Mouse (Mus musculus) myocyte (in vitro differentiated cells): ENCODE measurements around the gene Cxcl14. TPM values are rescaled to one million over a fixed set of nuclear protein-coding genes. Genes with fewer than 3 reads are reported as not detected.

ENCODE experiments used
- H3K27me3 ChIP-seq: one replicate; pipeline ENCODE4 v1.6.1; 2011; ENCODE audit not compliant: control insufficient read depth, insufficient read depth, insufficient read length
- H3K36me3 ChIP-seq: one replicate; pipeline ENCODE4 v1.6.1; 2011; ENCODE audit not compliant: control insufficient read depth, insufficient read depth
- H3K4me2 ChIP-seq: one replicate; pipeline ENCODE4 v1.6.1; 2011; ENCODE audit warnings: low read depth, control low read depth
- H3K4me3 ChIP-seq: one replicate; pipeline ENCODE4 v1.5.1; 2011; ENCODE audit warnings: mild to moderate bottlenecking, control low read depth, moderate library complexity
- H3K79me2 ChIP-seq: one replicate; pipeline ENCODE4 v1.6.1; 2011; ENCODE audit not compliant: control insufficient read depth, insufficient read depth
- H3ac ChIP-seq: one replicate; pipeline ENCODE4 v1.6.1; 2011; ENCODE audit not compliant: control insufficient read depth, insufficient read length
- CEBPB ChIP-seq: IDR thresholded peaks from 2 replicates; pipeline ENCODE4 v1.6.1; 2011; ENCODE audit warnings: mild to moderate bottlenecking, moderate library complexity; ENCODE audit not compliant: poor library complexity, insufficient read depth, severe bottlenecking
- E2F4 ChIP-seq: IDR thresholded peaks from one replicate; pipeline ENCODE4 v1.6.1; 2011; ENCODE audit warnings: mild to moderate bottlenecking, control low read depth, moderate library complexity; ENCODE audit not compliant: insufficient read depth
- MAX ChIP-seq: IDR thresholded peaks from one replicate; pipeline ENCODE4 v1.6.1; 2011; ENCODE audit warnings: low read depth, mild to moderate bottlenecking, control low read depth
- MYOD1 ChIP-seq, 3 experiments: IDR thresholded peaks; one replicate each; pipeline ENCODE4 v1.6.1; 2011; ENCODE audit warnings: control low read depth in 2 of 3, low read depth in 2 of 3, mild to moderate bottlenecking in 2 of 3, moderate library complexity in 1 of 3; ENCODE audit not compliant: insufficient read length in 2 of 3, control insufficient read depth in 1 of 3
- MYOG ChIP-seq, 3 experiments: IDR thresholded peaks; one replicate each; pipeline ENCODE4 v1.6.1; 2011; ENCODE audit warnings: control low read depth in 2 of 3, low read depth in 2 of 3, mild to moderate bottlenecking in 2 of 3; ENCODE audit not compliant: insufficient read length in 2 of 3, control insufficient read depth in 1 of 3, insufficient read depth in 1 of 3
- POLR2A ChIP-seq: IDR thresholded peaks from one replicate; pipeline ENCODE4 v1.6.1; 2011; ENCODE audit warnings: low read depth, mild to moderate bottlenecking, control low read depth, moderate library complexity; ENCODE audit not compliant: insufficient read length
- POLR2AphosphoS2 ChIP-seq: IDR thresholded peaks from one replicate; pipeline ENCODE4 v1.6.1; 2011; ENCODE audit warnings: low read depth, control low read depth; ENCODE audit not compliant: insufficient read length
- REST ChIP-seq: IDR thresholded peaks from one replicate; pipeline ENCODE4 v1.6.1; 2011; ENCODE audit warnings: mild to moderate bottlenecking, control low read depth, moderate library complexity; ENCODE audit not compliant: insufficient read depth, insufficient read length
- SRF ChIP-seq: IDR thresholded peaks from one replicate; pipeline ENCODE4 v1.6.1; 2011; ENCODE audit warnings: low read depth; ENCODE audit not compliant: control insufficient read depth, insufficient read length
- TCF12 ChIP-seq: IDR thresholded peaks from one replicate; pipeline ENCODE4 v1.6.1; 2011; ENCODE audit warnings: mild to moderate bottlenecking, control low read depth; ENCODE audit not compliant: poor library complexity, insufficient read depth, severe bottlenecking
- TCF3 ChIP-seq: IDR thresholded peaks from one replicate; pipeline ENCODE4 v1.6.1; 2011; ENCODE audit warnings: low read depth, control low read depth; ENCODE audit not compliant: insufficient read length
- USF1 ChIP-seq: IDR thresholded peaks from one replicate; pipeline ENCODE4 v1.6.1; 2011; ENCODE audit warnings: low read depth, mild to moderate bottlenecking, control low read depth, moderate library complexity
- polyA plus RNA-seq: library from polyadenylated mRNA; unstranded; fragments of >200 nt; fragmentation: generic; extraction: Trizol; gene quantifications from one replicate; pipeline ENCODE4 v1.2.1, GENCODE M21; 2012; ENCODE audit warnings: missing spikeins

The Cxcl14 gene
- polyA plus RNA-seq, 1 experiment: not detected

DNA sequence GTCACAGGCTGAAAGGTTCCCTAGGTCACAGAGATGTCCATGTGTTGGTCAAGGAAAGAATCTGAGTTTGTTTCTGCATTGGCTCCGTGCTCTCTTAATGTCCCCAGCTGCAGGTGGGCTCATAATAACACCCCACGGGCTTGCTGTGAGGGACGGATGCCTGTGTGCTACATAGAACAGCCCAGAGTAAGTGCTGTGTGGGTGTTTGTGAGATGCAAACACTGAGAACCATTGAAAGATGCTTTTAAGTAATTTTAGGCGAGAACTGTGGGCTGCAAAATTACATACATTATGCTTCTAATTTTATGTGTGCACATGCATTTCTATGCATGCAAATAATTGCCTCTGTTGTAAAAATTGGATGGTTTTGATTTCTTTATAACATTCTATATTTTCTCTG lies 20.6 kb upstream of the Cxcl14 start:
- TF ChIP-seq REST (no peak), MAX (no peak), MYOD1 (IDR thresholded peaks at IDR 0.05; ENCODE audit: control insufficient read depth in 1 of 3, insufficient read length in 2 of 3, low read depth in 2 of 3) (no peak), TCF3 (no peak), TCF12 (no peak), MYOG (IDR thresholded peaks at IDR 0.05; ENCODE audit: control insufficient read depth in 1 of 3, insufficient read depth in 1 of 3, insufficient read length in 2 of 3, low read depth in 2 of 3) (no peak), POLR2AphosphoS2 (no peak), POLR2A (no peak), CEBPB (no peak)
- Histone ChIP-seq H3K4me3 (no peak overlapping the region), H3ac (no peak overlapping the region)

GRCm38 (mm10) chr13:56315201-56315600 lies 18.9 kb upstream of the Cxcl14 start:
- Histone ChIP-seq H3K4me3 (no peak overlapping the region), H3K27me3 (peaks cover 11% of the 10 kb centered on the region), H3K79me2 (no peaks in the 10 kb centered on the region), H3ac (no peak overlapping the region), H3K36me3 (no peaks in the 10 kb centered on the region), H3K4me2 (no peak overlapping the region)
- no peak for TF ChIP-seq MYOG (IDR thresholded peaks at IDR 0.05; ENCODE audit: control insufficient read depth in 1 of 3, insufficient read depth in 1 of 3, insufficient read length in 2 of 3, low read depth in 2 of 3)
- no peak for TF ChIP-seq E2F4
- no peak for TF ChIP-seq MYOD1 (IDR thresholded peaks at IDR 0.05; ENCODE audit: control insufficient read depth in 1 of 3, insufficient read length in 2 of 3, low read depth in 2 of 3)
- TF ChIP-seq POLR2AphosphoS2: no peak

More for the DNA sequence above, 20.6 kb upstream of the Cxcl14 start:
- H3K4me2 ChIP-seq: no peak overlapping the region
- H3K27me3 ChIP-seq: peaks cover 7% of the 10 kb centered on the region
- no peaks in the 10 kb centered on the region for H3K36me3 ChIP-seq
- no peaks in the 10 kb centered on the region for H3K79me2 ChIP-seq

DNA sequence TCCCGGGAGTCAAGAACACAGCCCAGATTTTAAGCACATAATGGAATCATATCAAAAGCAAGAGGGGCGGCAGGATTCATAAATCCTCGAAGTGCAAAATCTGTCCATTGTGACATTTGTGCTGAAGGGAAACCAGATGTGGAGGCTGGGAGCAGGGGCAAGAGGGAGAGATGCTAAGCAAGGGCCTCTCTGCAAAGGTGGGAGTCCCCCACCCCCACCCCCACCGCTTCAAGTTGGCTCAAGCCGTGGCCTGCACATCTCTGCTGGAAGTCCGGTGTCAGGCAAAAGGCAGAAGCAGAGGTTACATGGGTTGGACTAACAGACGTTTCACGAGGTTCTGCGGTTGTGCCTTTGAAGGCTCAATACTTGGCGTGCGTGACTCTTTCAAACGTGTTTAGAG lies 8.7 kb upstream of the Cxcl14 start:
- H3K4me3 ChIP-seq: no peak overlapping the region
- TF ChIP-seq TCF3 (no peak), E2F4 (no peak), MYOD1 (IDR thresholded peaks at IDR 0.05; ENCODE audit: control insufficient read depth in 1 of 3, insufficient read length in 2 of 3, low read depth in 2 of 3) (no peak), SRF (no peak), USF1 (no peak)
- H3K36me3 ChIP-seq: no peaks in the 10 kb centered on the region
- H3K4me2 ChIP-seq: no peak overlapping the region
- H3K79me2 ChIP-seq: no peaks in the 10 kb centered on the region
- H3ac ChIP-seq: no peak overlapping the region
- peaks cover 20% of the 10 kb centered on the region for H3K27me3 ChIP-seq

DNA sequence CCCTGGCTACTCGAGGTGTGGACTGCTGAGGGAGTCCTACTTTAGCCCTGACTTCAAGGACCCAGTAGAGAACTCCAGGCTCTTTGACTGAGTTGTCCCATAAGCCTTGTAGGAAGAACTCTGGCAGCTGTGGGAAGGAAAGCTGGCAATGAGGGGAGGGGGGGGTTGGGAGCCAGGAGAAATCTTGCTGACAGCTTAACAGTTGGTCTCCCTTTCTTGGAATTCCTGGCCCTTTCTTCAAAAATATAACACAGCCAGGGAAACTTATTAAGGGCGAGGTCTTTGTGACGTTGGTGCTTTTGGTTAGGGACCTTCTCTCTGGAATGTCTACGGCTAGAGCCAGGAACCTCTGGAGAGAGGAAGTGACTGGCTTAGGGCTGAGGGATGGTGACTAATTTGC lies 8.1 kb upstream of the Cxcl14 start:
- no peak overlapping the region for H3K4me2 ChIP-seq
- no peaks in the 10 kb centered on the region for H3K36me3 ChIP-seq
- peaks cover 16% of the 10 kb centered on the region for H3K27me3 ChIP-seq
- no peaks in the 10 kb centered on the region for H3K79me2 ChIP-seq
- H3K4me3 ChIP-seq: no peak overlapping the region
- H3ac ChIP-seq: no peak overlapping the region
- no peak for TF ChIP-seq POLR2AphosphoS2
- no peak for TF ChIP-seq MAX
- TF ChIP-seq POLR2A: no peak
- TF ChIP-seq USF1: no peak
- TF ChIP-seq MYOG (IDR thresholded peaks at IDR 0.05; ENCODE audit: control insufficient read depth in 1 of 3, insufficient read depth in 1 of 3, insufficient read length in 2 of 3, low read depth in 2 of 3): no peak
- TF ChIP-seq REST: no peak
- TF ChIP-seq E2F4: no peak
- TF ChIP-seq SRF: no peak
- TF ChIP-seq TCF3: no peak
- no peak for TF ChIP-seq CEBPB
- TF ChIP-seq MYOD1 (IDR thresholded peaks at IDR 0.05; ENCODE audit: control insufficient read depth in 1 of 3, insufficient read length in 2 of 3, low read depth in 2 of 3): no peak
- TF ChIP-seq TCF12: no peak

DNA sequence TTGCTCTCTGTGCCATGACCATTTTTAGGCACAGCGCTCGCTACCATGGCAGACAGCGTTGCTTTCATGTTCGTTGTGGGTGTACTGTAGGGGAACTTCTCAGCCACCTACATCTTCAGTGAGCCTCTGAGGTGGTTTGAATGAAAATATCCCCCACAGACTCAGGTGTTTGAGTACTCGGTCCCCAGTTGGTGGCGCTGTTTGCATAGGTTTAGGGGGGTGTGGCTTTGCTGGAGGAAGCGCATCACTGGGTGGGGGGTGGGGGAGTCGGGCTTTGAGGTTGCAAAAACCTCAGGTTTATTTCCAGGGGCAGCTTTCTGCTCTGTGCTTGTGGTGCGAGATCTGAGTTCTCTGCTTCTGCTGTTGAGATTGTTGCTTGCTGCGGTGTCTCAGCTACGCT lies 3.0 kb upstream of the Cxcl14 start:
- TF ChIP-seq USF1: no peak
- TF ChIP-seq MYOG (IDR thresholded peaks at IDR 0.05; ENCODE audit: control insufficient read depth in 1 of 3, insufficient read depth in 1 of 3, insufficient read length in 2 of 3, low read depth in 2 of 3): no peak
- TF ChIP-seq TCF3: no peak
- H3ac ChIP-seq: no peak overlapping the region
- H3K4me3 ChIP-seq: no peak overlapping the region
- H3K79me2 ChIP-seq: no peaks in the 10 kb centered on the region
- H3K4me2 ChIP-seq: no peak overlapping the region
- no peaks in the 10 kb centered on the region for H3K36me3 ChIP-seq
- H3K27me3 ChIP-seq: peaks cover 38% of the 10 kb centered on the region

DNA sequence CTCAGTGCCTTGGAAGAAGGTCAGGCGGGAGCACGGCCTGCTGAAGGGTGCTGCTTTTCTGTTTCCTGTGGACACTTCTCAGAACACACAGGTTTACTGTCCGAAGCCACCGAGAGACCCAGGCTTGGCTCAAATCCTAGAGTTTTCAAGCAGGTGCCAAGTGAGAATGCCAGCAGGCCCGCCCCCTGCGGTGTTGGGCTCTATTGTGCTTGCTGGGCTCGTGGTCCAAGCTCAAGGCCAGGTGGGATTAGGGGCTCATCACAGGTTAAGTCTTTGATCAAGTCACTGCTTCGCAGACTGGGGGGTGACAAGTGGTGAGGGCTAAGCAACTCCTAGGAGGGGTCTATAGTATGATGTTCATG lies 289 bp upstream of the Cxcl14 start:
- Histone ChIP-seq H3K36me3 (no peaks in the 10 kb centered on the region), H3K27me3 (peaks cover 39% of the 10 kb centered on the region), H3K4me2 (no peak overlapping the region), H3K79me2 (no peaks in the 10 kb centered on the region), H3ac (no peak overlapping the region), H3K4me3 (no peak overlapping the region)
- TF ChIP-seq E2F4 (no peak), TCF3 (no peak), TCF12 (no peak), CEBPB (no peak), POLR2A (no peak), REST (no peak), POLR2AphosphoS2 (no peak), USF1 (no peak), MAX (no peak), MYOG (IDR thresholded peaks at IDR 0.05; ENCODE audit: control insufficient read depth in 1 of 3, insufficient read depth in 1 of 3, insufficient read length in 2 of 3, low read depth in 2 of 3) (no peak), MYOD1 (IDR thresholded peaks at IDR 0.05; ENCODE audit: control insufficient read depth in 1 of 3, insufficient read length in 2 of 3, low read depth in 2 of 3) (no peak), SRF (no peak)
